Mouse (Mus musculus) CH12.LX (cell line): ENCODE measurements around the gene A730049H05Rik. TPM values are rescaled to one million over a fixed set of nuclear protein-coding genes. Genes with fewer than 3 reads are reported as not detected.

Source experiments
- DNase-seq: peaks from one replicate; pipeline ENCODE4 v3.0.0-alpha.2; 2013; ENCODE audit errors: extremely low read depth
- H3K27ac ChIP-seq: 2 replicates; pipeline ENCODE4 v1.5.1; 2012; ENCODE audit warnings: low read depth, mild to moderate bottlenecking, control low read depth, moderate library complexity; ENCODE audit not compliant: insufficient read depth
- H3K27me3 ChIP-seq: replicated peaks from 2 replicates; pipeline ENCODE3; 2012; ENCODE audit warnings: inconsistent platforms
- H3K36me3 ChIP-seq, 2 experiments: replicated peaks in 1 of 2; 2 replicates each; pipeline versions ENCODE3 to v1.6.1; 2012; ENCODE audit warnings: inconsistent platforms in 1 of 2, low read length in 1 of 2, mild to moderate bottlenecking in 1 of 2, mixed read lengths in 1 of 2, moderate library complexity in 1 of 2; ENCODE audit not compliant: control insufficient read depth in 1 of 2, insufficient read depth in 1 of 2
- H3K4me1 ChIP-seq, 2 experiments: 2 replicates each; pipeline ENCODE4 v1.6.1; 2012; ENCODE audit warnings: inconsistent platforms in 1 of 2, moderate library complexity in 1 of 2; ENCODE audit not compliant: insufficient read depth in 2 of 2, control insufficient read depth in 1 of 2
- H3K4me2 ChIP-seq: 2 replicates; pipeline ENCODE4 v1.6.1; 2012; ENCODE audit warnings: low read depth, mild to moderate bottlenecking, control low read depth; ENCODE audit not compliant: poor library complexity, insufficient read depth, severe bottlenecking
- H3K4me3 ChIP-seq, 3 experiments: fragments of 150-350 bp in 1 of 3; sonication (generic) in 1 of 3; replicated peaks in 1 of 3; 2 replicates each; pipeline versions ENCODE3 to v1.5.1; 2011 to 2012; ENCODE audit warnings: low read depth in 2 of 3, low read length in 2 of 3, mild to moderate bottlenecking in 2 of 3, moderate library complexity in 2 of 3, control low read depth in 1 of 3, improper control_type of control experiment in 1 of 3, inconsistent platforms in 1 of 3, mixed read lengths in 1 of 3; ENCODE audit not compliant: poor library complexity in 1 of 3
- H3K79me2 ChIP-seq: replicated peaks from 2 replicates; pipeline ENCODE4 v1.6.1; 2012; ENCODE audit warnings: mild to moderate bottlenecking, moderate library complexity; ENCODE audit not compliant: control insufficient read depth, poor library complexity, insufficient read depth, severe bottlenecking; ENCODE audit errors: extremely low read depth
- H3K9ac ChIP-seq: 2 replicates; pipeline ENCODE4 v1.6.1; 2012; ENCODE audit warnings: low read depth, mild to moderate bottlenecking, control low read depth, moderate library complexity; ENCODE audit not compliant: insufficient read depth
- H3K9me3 ChIP-seq: replicated peaks from 2 replicates; pipeline ENCODE3; 2012; ENCODE audit warnings: low read length, inconsistent platforms, mixed read lengths
- BHLHE40 ChIP-seq: IDR thresholded peaks from 2 replicates; pipeline ENCODE4 v1.6.1; 2011; ENCODE audit warnings: mild to moderate bottlenecking, low read depth, low read length, improper control_type of control experiment
- CHD1 ChIP-seq: IDR thresholded peaks from 2 replicates; pipeline ENCODE4 v1.6.1; 2012; ENCODE audit warnings: low read depth, low read length, improper control_type of control experiment, inconsistent platforms
- CHD2 ChIP-seq: IDR thresholded peaks from 2 replicates; pipeline ENCODE4 v1.6.1; 2011; ENCODE audit warnings: low read length, improper control_type of control experiment
- ELF1 ChIP-seq: IDR thresholded peaks from 2 replicates; pipeline ENCODE4 v1.6.1; 2014; ENCODE audit warnings: low read depth, mild to moderate bottlenecking, inconsistent platforms, low read length, improper control_type of control experiment
- EP300 ChIP-seq: IDR thresholded peaks from 2 replicates; pipeline ENCODE4 v1.6.1; 2011; ENCODE audit warnings: low read length, improper control_type of control experiment
- ETS1 ChIP-seq: conservative IDR thresholded peaks from 2 replicates; pipeline ENCODE4 v1.6.1; 2012; ENCODE audit warnings: low read depth, mild to moderate bottlenecking, inconsistent platforms, low read length, improper control_type of control experiment, moderate library complexity
- GABPA ChIP-seq: IDR thresholded peaks from 2 replicates; pipeline ENCODE4 v1.6.1; 2012; ENCODE audit warnings: low read depth, low read length, improper control_type of control experiment, inconsistent platforms; ENCODE audit not compliant: insufficient replicate concordance
- IRF4 ChIP-seq: IDR thresholded peaks from 2 replicates; pipeline ENCODE4 v1.6.1; 2014; ENCODE audit warnings: low read depth, mild to moderate bottlenecking, inconsistent platforms, low read length, improper control_type of control experiment
- JUN ChIP-seq: IDR thresholded peaks from 2 replicates; pipeline ENCODE4 v1.6.1; 2011; ENCODE audit warnings: low read depth, mild to moderate bottlenecking, low read length, improper control_type of control experiment, moderate library complexity; ENCODE audit not compliant: insufficient read depth
- MAFK ChIP-seq: IDR thresholded peaks from 2 replicates; pipeline ENCODE4 v1.6.1; 2011; ENCODE audit warnings: low read length, improper control_type of control experiment; ENCODE audit not compliant: insufficient replicate concordance
- MAX ChIP-seq: IDR thresholded peaks from 2 replicates; pipeline ENCODE4 v1.6.1; 2011; ENCODE audit warnings: low read length, improper control_type of control experiment
- MAZ ChIP-seq: IDR thresholded peaks from 2 replicates; pipeline ENCODE4 v1.6.1; 2012; ENCODE audit warnings: low read depth, mild to moderate bottlenecking, inconsistent platforms, low read length, improper control_type of control experiment, moderate library complexity
- MEF2A ChIP-seq: IDR thresholded peaks from 2 replicates; pipeline ENCODE4 v1.6.1; 2014; ENCODE audit warnings: low read depth, mild to moderate bottlenecking, inconsistent platforms, low read length, improper control_type of control experiment, borderline replicate concordance
- MXI1 ChIP-seq: IDR thresholded peaks from 2 replicates; pipeline ENCODE4 v1.6.1; 2011; ENCODE audit warnings: mild to moderate bottlenecking, low read depth, low read length, improper control_type of control experiment
- MYC ChIP-seq: IDR thresholded peaks from 2 replicates; pipeline ENCODE4 v1.6.1; 2011; ENCODE audit warnings: low read depth, mild to moderate bottlenecking, improper control_type of control experiment, low read length
- NRF1 ChIP-seq: IDR thresholded peaks from 2 replicates; pipeline ENCODE4 v1.6.1; 2014; ENCODE audit warnings: low read depth, mild to moderate bottlenecking, inconsistent platforms, low read length, improper control_type of control experiment, moderate library complexity
- PAX5 ChIP-seq: IDR thresholded peaks from 2 replicates; pipeline ENCODE4 v1.6.1; 2012; ENCODE audit warnings: low read length, inconsistent platforms, mixed read lengths
- POLR2A ChIP-seq: IDR thresholded peaks from 2 replicates; pipeline ENCODE4 v1.6.1; 2011; ENCODE audit warnings: low read depth, mild to moderate bottlenecking, improper control_type of control experiment, low read length
- POLR2AphosphoS2 ChIP-seq: IDR thresholded peaks from 2 replicates; pipeline ENCODE4 v1.6.1; 2011; ENCODE audit warnings: low read depth, low read length, improper control_type of control experiment
- RAD21 ChIP-seq: IDR thresholded peaks from 2 replicates; pipeline ENCODE4 v1.6.1; 2011; ENCODE audit warnings: low read depth, mild to moderate bottlenecking, low read length, improper control_type of control experiment, moderate library complexity
- RCOR1 ChIP-seq: conservative IDR thresholded peaks from 2 replicates; pipeline ENCODE4 v1.6.1; 2012; ENCODE audit warnings: low read depth, mild to moderate bottlenecking, inconsistent platforms, low read length, improper control_type of control experiment
- SMC3 ChIP-seq: IDR thresholded peaks from 2 replicates; pipeline ENCODE4 v1.6.1; 2011; ENCODE audit warnings: low read depth, low read length, improper control_type of control experiment
- TBP ChIP-seq: conservative IDR thresholded peaks from 2 replicates; pipeline ENCODE4 v1.6.1; 2011; ENCODE audit warnings: low read depth, low read length, improper control_type of control experiment
- TCF12 ChIP-seq: IDR thresholded peaks from 2 replicates; pipeline ENCODE4 v1.6.1; 2014; ENCODE audit warnings: low read depth, mild to moderate bottlenecking, inconsistent platforms, low read length, improper control_type of control experiment
- USF2 ChIP-seq: conservative IDR thresholded peaks from 2 replicates; pipeline ENCODE4 v1.6.1; 2011; ENCODE audit warnings: low read depth, low read length, improper control_type of control experiment
- ZC3H11A ChIP-seq: IDR thresholded peaks from 2 replicates; pipeline ENCODE4 v1.6.1; 2012; ENCODE audit warnings: low read depth, mild to moderate bottlenecking, inconsistent platforms, low read length, improper control_type of control experiment
- ZKSCAN1 ChIP-seq: IDR thresholded peaks from 2 replicates; pipeline ENCODE4 v1.6.1; 2012; ENCODE audit warnings: low read depth, inconsistent platforms, low read length, improper control_type of control experiment, borderline replicate concordance
- ZMIZ1 ChIP-seq: IDR thresholded peaks from 2 replicates; pipeline ENCODE4 v1.6.1; 2012; ENCODE audit warnings: low read depth, mild to moderate bottlenecking, inconsistent platforms, low read length, improper control_type of control experiment
- dilution Hi-C: fragments of 300-500 bp; cut with MboI; formaldehyde crosslinking; loops from 2 replicates; pipeline ENCODE4 v1.14.3; 2020; ENCODE audit warnings: low sequenced_read_pairs; ENCODE audit not compliant: extremely low pct_unique_long_range_greater_than_20kb, extremely low pct_ligation_motif_present
- in situ Hi-C: fragments of 300-500 bp; cut with MboI; formaldehyde crosslinking; loops from 3 replicates; pipeline ENCODE4 v1.14.3; 2019; ENCODE audit warnings: low sequenced_read_pairs, low pct_ligation_motif_present, low pct_unique_long_range_greater_than_20kb, mixed read lengths
- polyA plus RNA-seq: library from polyadenylated mRNA; unstranded; fragments of >175 nt; gene quantifications from 2 replicates; pipeline ENCODE4 v1.2.1, GENCODE M21; 2012; ENCODE audit warnings: low read depth; ENCODE audit not compliant: insufficient read length
- total RNA-seq, 2 experiments: library from RNA; depleted of rRNA; stranded (reverse); fragments of 300-350 nt in 1 of 2; fragments of >200 nt in 1 of 2; gene quantifications; 2 replicates each; pipeline ENCODE4 v1.2.3; 2012 to 2014

The A730049H05Rik gene
- total and polyA plus RNA-seq, 3 experiments, result not detected

- no peaks in the 10 kb centered on the region for H3K27me3 ChIP-seq
- no peak overlapping the region for H3K4me3 ChIP-seq
- H3K79me2 ChIP-seq, result no peaks in the 10 kb centered on the region
- H3K9ac ChIP-seq, result no peak overlapping the region
- in situ Hi-C loops, result no loop called here
- H3K27ac ChIP-seq, result no peak overlapping the region
- TF ChIP-seq POLR2AphosphoS2 (no peak), TCF12 (no peak), MEF2A (no peak), JUN (no peak), CHD2 (no peak), RCOR1 (no peak), IRF4 (no peak), SMC3 (no peak), MAZ (no peak), CHD1 (no peak), BHLHE40 (no peak), POLR2A (no peak), EP300 (no peak), ZKSCAN1 (no peak), MXI1 (no peak), ZMIZ1 (no peak), GABPA (no peak)
- dilution Hi-C loops, result no loop called here
- no peaks in the 10 kb centered on the region for H3K36me3 ChIP-seq
- H3K9me3 ChIP-seq, result peaks cover 79% of the 10 kb centered on the region
- no peak overlapping the region for H3K4me2 ChIP-seq
- no peak for DNase-seq
- no peaks in the 10 kb centered on the region for H3K4me1 ChIP-seq
Observed at GRCm38 (mm10) chr6:92879700-92880265, 63.5 kb downstream of the A730049H05Rik start.

GRCm38 (mm10) chr6:92882446-92882845 lies 66.2 kb downstream of the A730049H05Rik start:
- H3K9me3 ChIP-seq, result peaks cover 75% of the 10 kb centered on the region
- H3K79me2 ChIP-seq, result no peaks in the 10 kb centered on the region
- no peaks in the 10 kb centered on the region for H3K4me1 ChIP-seq
- no peaks in the 10 kb centered on the region for H3K27me3 ChIP-seq
- in situ Hi-C loops, result no loop called here
- H3K36me3 ChIP-seq, result no peaks in the 10 kb centered on the region
- H3K27ac ChIP-seq, result no peak overlapping the region
- H3K4me2 ChIP-seq, result no peak overlapping the region
- no peak overlapping the region for H3K9ac ChIP-seq
- dilution Hi-C loops, result no loop called here
- no peak for DNase-seq
- H3K4me3 ChIP-seq, result no peak overlapping the region
- TF ChIP-seq MAFK (no peak), ELF1 (no peak), MYC (no peak), POLR2AphosphoS2 (no peak), PAX5 (no peak), RAD21 (no peak), EP300 (no peak), USF2 (no peak), ZC3H11A (no peak), JUN (no peak), TBP (no peak), RCOR1 (no peak), IRF4 (no peak), GABPA (no peak), NRF1 (no peak), POLR2A (no peak), MAX (no peak), ETS1 (no peak), SMC3 (no peak)
